Mouse (Mus musculus): ENCODE measurements around the gene Inpp5e.

DNA sequence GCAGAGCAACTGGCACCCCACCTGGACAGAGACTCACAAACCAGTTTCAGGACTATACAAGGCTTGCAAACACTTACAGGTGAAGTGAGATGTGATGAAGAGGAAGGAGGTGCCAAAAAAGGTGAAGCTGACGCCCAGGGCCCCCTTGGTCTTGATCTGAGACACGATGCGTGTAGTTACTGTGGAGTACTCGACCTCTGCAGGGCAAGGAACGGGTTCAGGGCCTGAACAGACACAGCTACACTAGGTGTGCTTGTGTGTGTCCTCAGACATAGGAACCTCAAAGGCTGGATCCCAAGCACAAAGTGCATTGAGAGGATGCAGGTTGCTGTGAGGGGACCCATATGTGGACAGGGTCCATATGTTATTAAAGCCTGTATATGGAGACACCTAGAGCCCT lies 8.7 kb downstream of the Inpp5e start:
- no peak for TF ChIP-seq POLR2A (IDR thresholded peaks at IDR 0.05; ENCODE audit: extremely low read depth, insufficient read depth, low read length)
- TF ChIP-seq CTCF (IDR thresholded peaks at IDR 0.05; ENCODE audit: low read depth, low read length): no peak
